Mouse (Mus musculus): Measurements from ENCODE around the gene Nelfa. TPM values are rescaled to one million over a fixed set of nuclear protein-coding genes. Genes with fewer than 3 reads are reported as not detected.
"Not testable (repeated sequence)": the region's sequence is repeated elsewhere in the genome, so short reads cannot be mapped to it uniquely, and the experiment has no call there.

Nelfa gene
- polyA plus RNA-seq, 1 experiment, result 30.8 TPM

- WGBS, result 43% methylated on average over 10 of the region's 10 CpGs
- H3K4me1 ChIP-seq (ENCODE audit: control insufficient read depth, insufficient read depth, insufficient read length, low read length), result no peaks in the 10 kb centered on the region
- H3K4me3 ChIP-seq (ENCODE audit: low read depth, low read length), result 0 out of 2 replicates have a peak overlapping the region, but pooled peaks have one; percentile 16
These were observed 18.1 kb upstream of the Nelfa start for GRCm38 (mm10) chr5:33954354-33954753.

GRCm38 (mm10) chr5:33953471-33954185 is 17.4 kb upstream of the Nelfa start:
- H3K27ac ChIP-seq (ENCODE audit: insufficient read depth, low read depth, low read length), result no peak overlapping the region
- no peaks in the 10 kb centered on the region for H3K27me3 ChIP-seq (ENCODE audit: control insufficient read depth, insufficient read depth, low read length)
- H3K4me3 ChIP-seq (ENCODE audit: low read depth, low read length), result no peak overlapping the region
- TF ChIP-seq CTCF (IDR thresholded peaks at IDR 0.05; ENCODE audit: extremely low read depth, insufficient read length, insufficient replicate concordance, low read depth, low read length) (no peak), POLR2A (IDR thresholded peaks at IDR 0.05; ENCODE audit: low read depth, low read length) (no peak)
- WGBS, result 84% methylated on average over 17 of the region's 17 CpGs
- no peaks in the 10 kb centered on the region for H3K36me3 ChIP-seq (ENCODE audit: control insufficient read depth, insufficient read depth, low read length)
- H3K4me1 ChIP-seq (ENCODE audit: control insufficient read depth, insufficient read depth, insufficient read length, low read length), result no peaks in the 10 kb centered on the region

More at GRCm38 (mm10) chr5:33954354-33954753, 18.1 kb upstream of the Nelfa start:
- TF ChIP-seq CTCF (IDR thresholded peaks at IDR 0.05; ENCODE audit: extremely low read depth, insufficient read length, insufficient replicate concordance, low read depth, low read length), result peak; percentile 63; the same call in 1 of the 2 replicates
- TF ChIP-seq POLR2A (IDR thresholded peaks at IDR 0.05; ENCODE audit: low read depth, low read length), result no peak
- Histone ChIP-seq H3K27me3 (ENCODE audit: control insufficient read depth, insufficient read depth, low read length) (no peaks in the 10 kb centered on the region), H3K36me3 (ENCODE audit: control insufficient read depth, insufficient read depth, low read length) (no peaks in the 10 kb centered on the region), H3K27ac (ENCODE audit: insufficient read depth, low read depth, low read length) (no peak overlapping the region)

GRCm38 (mm10) chr5:33948314-33948713 is 12.1 kb upstream of the Nelfa start:
- Histone ChIP-seq H3K36me3 (ENCODE audit: control insufficient read depth, insufficient read depth, low read length) (no peaks in the 10 kb centered on the region), H3K4me3 (ENCODE audit: low read depth, low read length) (no peak overlapping the region), H3K4me1 (ENCODE audit: control insufficient read depth, insufficient read depth, insufficient read length, low read length) (no peaks in the 10 kb centered on the region), H3K27me3 (ENCODE audit: control insufficient read depth, insufficient read depth, low read length) (no peaks in the 10 kb centered on the region), H3K27ac (ENCODE audit: insufficient read depth, low read depth, low read length) (no peak overlapping the region)
- no peak for TF ChIP-seq POLR2A (IDR thresholded peaks at IDR 0.05; ENCODE audit: low read depth, low read length)
- no peak for TF ChIP-seq CTCF (IDR thresholded peaks at IDR 0.05; ENCODE audit: extremely low read depth, insufficient read length, insufficient replicate concordance, low read depth, low read length)
- 86% methylated on average over 4 of the region's 4 CpGs for WGBS

GRCm38 (mm10) chr5:33947035-33947434 is 10.8 kb upstream of the Nelfa start:
- not testable (repeated sequence) for H3K27me3 ChIP-seq (ENCODE audit: control insufficient read depth, insufficient read depth, low read length); H3K4me1 ChIP-seq (ENCODE audit: control insufficient read depth, insufficient read depth, insufficient read length, low read length); H3K4me3 ChIP-seq (ENCODE audit: low read depth, low read length); H3K27ac ChIP-seq (ENCODE audit: insufficient read depth, low read depth, low read length); H3K36me3 ChIP-seq (ENCODE audit: control insufficient read depth, insufficient read depth, low read length)
- 88% methylated on average over 16 of the region's 16 CpGs for WGBS

- 75% methylated on average over 3 of the region's 3 CpGs for WGBS
- no peak overlapping the region for H3K27ac ChIP-seq (ENCODE audit: insufficient read depth, low read depth, low read length)
- H3K27me3 ChIP-seq (ENCODE audit: control insufficient read depth, insufficient read depth, low read length), result no peaks in the 10 kb centered on the region
- peaks cover 4% of the 10 kb centered on the region; the same call in 1 of the 2 replicates for H3K36me3 ChIP-seq (ENCODE audit: control insufficient read depth, insufficient read depth, low read length)
- H3K4me3 ChIP-seq (ENCODE audit: low read depth, low read length), result no peak overlapping the region
- TF ChIP-seq CTCF (IDR thresholded peaks at IDR 0.05; ENCODE audit: extremely low read depth, insufficient read length, insufficient replicate concordance, low read depth, low read length) (no peak), POLR2A (IDR thresholded peaks at IDR 0.05; ENCODE audit: low read depth, low read length) (no peak)
- peaks cover 5% of the 10 kb centered on the region; the same call in 1 of the 2 replicates for H3K4me1 ChIP-seq (ENCODE audit: control insufficient read depth, insufficient read depth, insufficient read length, low read length)
These were observed 2.2 kb upstream of the Nelfa start for GRCm38 (mm10) chr5:33938448-33938847.

GRCm38 (mm10) chr5:33937230-33937629 is 1.0 kb upstream of the Nelfa start:
- 98% methylated on average over 2 of the region's 2 CpGs for WGBS
- H3K4me3 ChIP-seq (ENCODE audit: low read depth, low read length), result no peak overlapping the region
- TF ChIP-seq POLR2A (IDR thresholded peaks at IDR 0.05; ENCODE audit: low read depth, low read length) (no peak), CTCF (IDR thresholded peaks at IDR 0.05; ENCODE audit: extremely low read depth, insufficient read length, insufficient replicate concordance, low read depth, low read length) (no peak)

GRCm38 (mm10) chr5:33935700-33936111 is 507 bp downstream of the Nelfa start:
- Histone ChIP-seq H3K4me1 (ENCODE audit: control insufficient read depth, insufficient read depth, insufficient read length, low read length) (peaks cover 5% of the 10 kb centered on the region; the same call in 1 of the 2 replicates), H3K4me3 (ENCODE audit: low read depth, low read length) (peak overlapping the region; percentile 86), H3K27ac (ENCODE audit: insufficient read depth, low read depth, low read length) (peak overlapping the region; percentile 86), H3K36me3 (ENCODE audit: control insufficient read depth, insufficient read depth, low read length) (peaks cover 4% of the 10 kb centered on the region; the same call in 1 of the 2 replicates), H3K27me3 (ENCODE audit: control insufficient read depth, insufficient read depth, low read length) (no peaks in the 10 kb centered on the region)
- WGBS, result under 1% methylated on average over 39 of the region's 39 CpGs
- TF ChIP-seq POLR2A (IDR thresholded peaks at IDR 0.05; ENCODE audit: low read depth, low read length) (no peak), CTCF (IDR thresholded peaks at IDR 0.05; ENCODE audit: extremely low read depth, insufficient read length, insufficient replicate concordance, low read depth, low read length) (no peak)

More at GRCm38 (mm10) chr5:33937230-33937629, 1.0 kb upstream of the Nelfa start:
- Histone ChIP-seq H3K27me3 (ENCODE audit: control insufficient read depth, insufficient read depth, low read length) (no peaks in the 10 kb centered on the region), H3K27ac (ENCODE audit: insufficient read depth, low read depth, low read length) (no peak overlapping the region), H3K4me1 (ENCODE audit: control insufficient read depth, insufficient read depth, insufficient read length, low read length) (peaks cover 5% of the 10 kb centered on the region; the same call in 1 of the 2 replicates), H3K36me3 (ENCODE audit: control insufficient read depth, insufficient read depth, low read length) (peaks cover 4% of the 10 kb centered on the region; the same call in 1 of the 2 replicates)
